Mouse (Mus musculus) heart, embryonic 14.5 days (tissue): ENCODE results near the gene Kalrn. TPM values are rescaled to one million over a fixed set of nuclear protein-coding genes. Genes with fewer than 3 reads are reported as not detected.

Source experiments
- ATAC-seq: fragments of 200-750 bp; cut with Nextera tagmentation; 2 replicates; pipeline ENCODE4 v1.8.0; 2017; ENCODE audit warnings: low read depth, moderate TSS enrichment; ENCODE audit not compliant: insufficient number of reproducible peaks, insufficient read depth, low FRiP score
- H3K27ac ChIP-seq, 2 experiments: fragments of 200-500 bp in 1 of 2; fragments of 300-500 bp in 1 of 2; sonication (generic) in 1 of 2; replicated peaks in 1 of 2; 2 replicates each; pipeline ENCODE4 v1.5.1; 2012 to 2014; ENCODE audit warnings: low read depth in 2 of 2, low read length in 2 of 2, control low read depth in 1 of 2, mild to moderate bottlenecking in 1 of 2, mixed read lengths in 1 of 2; ENCODE audit not compliant: control insufficient read depth in 1 of 2, insufficient read depth in 1 of 2
- H3K27me3 ChIP-seq: fragments of 300-500 bp; sonication (generic); 2 replicates; pipeline ENCODE4 v1.6.1; 2014; ENCODE audit warnings: mild to moderate bottlenecking, low read length, control low read depth; ENCODE audit not compliant: control insufficient read depth, insufficient read depth
- H3K36me3 ChIP-seq: fragments of 300-500 bp; sonication (generic); 2 replicates; pipeline ENCODE4 v1.6.1; 2014; ENCODE audit warnings: mild to moderate bottlenecking, control low read depth, low read length, mixed read lengths; ENCODE audit not compliant: control insufficient read depth, insufficient read depth
- H3K4me1 ChIP-seq, 2 experiments: fragments of 200-500 bp in 1 of 2; fragments of 300-500 bp in 1 of 2; sonication (generic) in 1 of 2; 2 replicates each; pipeline ENCODE4 v1.6.1; 2012 to 2014; ENCODE audit warnings: low read length in 2 of 2, control low read depth in 1 of 2, mixed read lengths in 1 of 2; ENCODE audit not compliant: control insufficient read depth in 2 of 2, insufficient read depth in 2 of 2
- H3K4me2 ChIP-seq: fragments of 300-500 bp; sonication (generic); 2 replicates; pipeline ENCODE4 v1.6.1; 2014; ENCODE audit warnings: mild to moderate bottlenecking, low read length
- H3K4me3 ChIP-seq, 2 experiments: fragments of 200-500 bp in 1 of 2; fragments of 300-500 bp in 1 of 2; sonication (generic) in 1 of 2; 2 replicates each; pipeline ENCODE4 v1.5.1; 2012 to 2014; ENCODE audit warnings: low read length in 2 of 2, mild to moderate bottlenecking in 2 of 2, control low read depth in 1 of 2, low read depth in 1 of 2, moderate library complexity in 1 of 2; ENCODE audit not compliant: control insufficient read depth in 1 of 2, insufficient read depth in 1 of 2
- H3K9ac ChIP-seq: fragments of 300-500 bp; sonication (generic); 2 replicates; pipeline ENCODE4 v1.6.1; 2014; ENCODE audit warnings: mild to moderate bottlenecking, low read length
- H3K9me3 ChIP-seq: fragments of 300-500 bp; sonication (generic); 2 replicates; pipeline ENCODE4 v1.6.1; 2016; ENCODE audit warnings: low read length, control low read depth; ENCODE audit not compliant: control insufficient read depth
- WGBS: fragments of 180-500 bp; shearing (Covaris S2); extraction: QIAGEN DNeasy Blood & Tissue Kit; methylation state at CpG from one replicate; pipeline ENCODE4 v1.1.7; 2014; 5-methylcytosine and 5-hydroxymethylcytosine counted together
- polyA plus RNA-seq: library from polyadenylated mRNA; unstranded; fragments of >200 nt; fragmentation: Nextera tagmentation; extraction: Ambion mirVana; gene quantifications from 2 replicates; pipeline ENCODE4 v1.2.1, GENCODE M21; 2014

Kalrn gene
- polyA plus RNA-seq, 1 experiment from 2014 or later, result 33.4 TPM

GRCm38 (mm10) chr16:34569897-34570296, 3.4 kb downstream of the Kalrn start:
- ATAC-seq, result no peak
- no peak overlapping the region for H3K4me3 ChIP-seq
- no peak overlapping the region for H3K4me2 ChIP-seq
- no peak overlapping the region for H3K27ac ChIP-seq
- peaks cover 4 to 12% of the 10 kb centered on the region in 2 experiments; a peak in 3 of 4 replicates for H3K4me1 ChIP-seq
- H3K9ac ChIP-seq, result no peak overlapping the region
- no peaks in the 10 kb centered on the region for H3K36me3 ChIP-seq
- 56% methylated on average over 2 of the region's 2 CpGs for WGBS
- no peaks in the 10 kb centered on the region for H3K27me3 ChIP-seq
- no peaks in the 10 kb centered on the region for H3K9me3 ChIP-seq

GRCm38 (mm10) chr16:34568831-34569230, 4.5 kb downstream of the Kalrn start:
- no peak for ATAC-seq
- no peaks in the 10 kb centered on the region for H3K36me3 ChIP-seq
- H3K27me3 ChIP-seq, result no peaks in the 10 kb centered on the region
- H3K4me2 ChIP-seq, result no peak overlapping the region
- H3K4me1 ChIP-seq, result peaks cover 2 to 16% of the 10 kb centered on the region in 2 experiments; a peak in 3 of 4 replicates
- no peak overlapping the region for H3K4me3 ChIP-seq
- H3K9me3 ChIP-seq, result no peaks in the 10 kb centered on the region
- no peak overlapping the region for H3K27ac ChIP-seq
- no peak overlapping the region for H3K9ac ChIP-seq
- 58% methylated on average over 6 of the region's 6 CpGs for WGBS

GRCm38 (mm10) chr16:34563593-34564280, 9.6 kb downstream of the Kalrn start:
- Histone ChIP-seq H3K9ac (no peak overlapping the region), H3K9me3 (no peaks in the 10 kb centered on the region), H3K27ac (no peak overlapping the region), H3K4me2 (no peak overlapping the region), H3K27me3 (no peaks in the 10 kb centered on the region), H3K4me1 (peaks cover 3 to 9% of the 10 kb centered on the region in 2 experiments; a peak in 3 of 4 replicates), H3K4me3 (no peak overlapping the region), H3K36me3 (no peaks in the 10 kb centered on the region)
- no peak for ATAC-seq
- 67% methylated on average over 11 of the region's 11 CpGs for WGBS

- no peaks in the 10 kb centered on the region for H3K36me3 ChIP-seq
- 41% methylated on average over 5 of the region's 5 CpGs for WGBS
- ATAC-seq, result no peak
- no peak overlapping the region for H3K4me2 ChIP-seq
- H3K27ac ChIP-seq, result no peak overlapping the region
- peaks cover 13 to 24% of the 10 kb centered on the region in 2 experiments for H3K4me1 ChIP-seq
- H3K27me3 ChIP-seq, result no peaks in the 10 kb centered on the region
- no peak overlapping the region for H3K9ac ChIP-seq
- H3K4me3 ChIP-seq, result no peak overlapping the region
- H3K9me3 ChIP-seq, result no peaks in the 10 kb centered on the region
Measured at GRCm38 (mm10) chr16:34561734-34562135, 11.6 kb downstream of the Kalrn start.

- H3K9ac ChIP-seq, result no peak overlapping the region
- H3K27me3 ChIP-seq, result no peaks in the 10 kb centered on the region
- no peaks in the 10 kb centered on the region for H3K36me3 ChIP-seq
- H3K4me1 ChIP-seq, result peaks cover 15 to 30% of the 10 kb centered on the region in 2 experiments
- no peak overlapping the region for H3K4me2 ChIP-seq
- no peak overlapping the region for H3K4me3 ChIP-seq
- H3K27ac ChIP-seq, result no peak overlapping the region
- no peaks in the 10 kb centered on the region for H3K9me3 ChIP-seq
- WGBS, result 69% methylated on average over 5 of the region's 5 CpGs
- no peak for ATAC-seq
Measured at GRCm38 (mm10) chr16:34560814-34561213, 12.5 kb downstream of the Kalrn start.

- no peaks in the 10 kb centered on the region for H3K27me3 ChIP-seq
- 84% methylated on average over 2 of the region's 2 CpGs for WGBS
- H3K9me3 ChIP-seq, result no peaks in the 10 kb centered on the region
- H3K36me3 ChIP-seq, result no peaks in the 10 kb centered on the region
- H3K4me3 ChIP-seq, result no peak overlapping the region
- H3K4me1 ChIP-seq, result peaks cover 15 to 34% of the 10 kb centered on the region in 2 experiments
- no peak overlapping the region for H3K9ac ChIP-seq
- ATAC-seq, result no peak
- no peak overlapping the region for H3K4me2 ChIP-seq
- H3K27ac ChIP-seq, result no peak overlapping the region
Measured at GRCm38 (mm10) chr16:34560411-34560810, 12.9 kb downstream of the Kalrn start.

GRCm38 (mm10) chr16:34557891-34558290, 15.4 kb downstream of the Kalrn start:
- H3K9me3 ChIP-seq, result no peaks in the 10 kb centered on the region
- 40% methylated on average over 6 of the region's 6 CpGs for WGBS
- no peak overlapping the region for H3K27ac ChIP-seq
- H3K4me3 ChIP-seq, result no peak overlapping the region
- ATAC-seq, result no peak
- no peaks in the 10 kb centered on the region for H3K36me3 ChIP-seq
- H3K27me3 ChIP-seq, result no peaks in the 10 kb centered on the region
- H3K4me1 ChIP-seq, result peaks cover 13 to 39% of the 10 kb centered on the region in 2 experiments
- no peak overlapping the region for H3K4me2 ChIP-seq
- H3K9ac ChIP-seq, result no peak overlapping the region

GRCm38 (mm10) chr16:34552731-34553130, 20.6 kb downstream of the Kalrn start:
- no peak overlapping the region for H3K27ac ChIP-seq
- WGBS, result 87% methylated on average over 1 of the region's 1 CpGs
- peaks cover 7 to 38% of the 10 kb centered on the region in 2 experiments for H3K4me1 ChIP-seq
- H3K9me3 ChIP-seq, result no peaks in the 10 kb centered on the region
- no peaks in the 10 kb centered on the region for H3K27me3 ChIP-seq
- no peak overlapping the region for H3K4me3 ChIP-seq
- ATAC-seq, result no peak
- H3K4me2 ChIP-seq, result no peak overlapping the region
- no peak overlapping the region for H3K9ac ChIP-seq
- no peaks in the 10 kb centered on the region for H3K36me3 ChIP-seq
